Mouse (Mus musculus) embryonic facial prominence, embryonic 10.5 days (tissue): ENCODE measurements at regions not wholly inside any gene's neighbourhood (a gene's known extent, or its start where the extent isn't known, plus 50 kb on each side); places are given as distances from the start of the nearest gene placed in this dataset.

Experiments
- DNase-seq: peaks from one replicate; pipeline ENCODE4 v3.0.0-alpha.2; 2017; ENCODE audit warnings: low spot score
- H3K27ac ChIP-seq: fragments of 300-500 bp; sonication (generic); replicated peaks from 2 replicates; pipeline ENCODE4 v1.5.1; 2016; ENCODE audit warnings: mild to moderate bottlenecking
- H3K27me3 ChIP-seq: fragments of 300-500 bp; sonication (generic); replicated peaks from 2 replicates; pipeline ENCODE4 v1.6.1; 2016; ENCODE audit warnings: low read depth, mild to moderate bottlenecking; ENCODE audit not compliant: poor library complexity, severe bottlenecking
- H3K36me3 ChIP-seq: fragments of 300-500 bp; sonication (generic); replicated peaks from 2 replicates; pipeline ENCODE4 v1.6.1; 2016; ENCODE audit warnings: mild to moderate bottlenecking, moderate library complexity
- H3K4me1 ChIP-seq: fragments of 300-500 bp; sonication (generic); 2 replicates; pipeline ENCODE4 v1.6.1; 2016
- H3K4me3 ChIP-seq: fragments of 300-500 bp; sonication (generic); 2 replicates; pipeline ENCODE4 v1.5.1; 2016; ENCODE audit warnings: mild to moderate bottlenecking, moderate library complexity
- H3K9me3 ChIP-seq: fragments of 300-500 bp; sonication (generic); 2 replicates; pipeline ENCODE4 v1.6.1; 2016; ENCODE audit warnings: mild to moderate bottlenecking
- WGBS: fragments of 180-500 bp; shearing (Covaris S2); methylation state at CpG from one replicate; pipeline ENCODE4 v1.1.7; 2016; 5-methylcytosine and 5-hydroxymethylcytosine counted together

DNA sequence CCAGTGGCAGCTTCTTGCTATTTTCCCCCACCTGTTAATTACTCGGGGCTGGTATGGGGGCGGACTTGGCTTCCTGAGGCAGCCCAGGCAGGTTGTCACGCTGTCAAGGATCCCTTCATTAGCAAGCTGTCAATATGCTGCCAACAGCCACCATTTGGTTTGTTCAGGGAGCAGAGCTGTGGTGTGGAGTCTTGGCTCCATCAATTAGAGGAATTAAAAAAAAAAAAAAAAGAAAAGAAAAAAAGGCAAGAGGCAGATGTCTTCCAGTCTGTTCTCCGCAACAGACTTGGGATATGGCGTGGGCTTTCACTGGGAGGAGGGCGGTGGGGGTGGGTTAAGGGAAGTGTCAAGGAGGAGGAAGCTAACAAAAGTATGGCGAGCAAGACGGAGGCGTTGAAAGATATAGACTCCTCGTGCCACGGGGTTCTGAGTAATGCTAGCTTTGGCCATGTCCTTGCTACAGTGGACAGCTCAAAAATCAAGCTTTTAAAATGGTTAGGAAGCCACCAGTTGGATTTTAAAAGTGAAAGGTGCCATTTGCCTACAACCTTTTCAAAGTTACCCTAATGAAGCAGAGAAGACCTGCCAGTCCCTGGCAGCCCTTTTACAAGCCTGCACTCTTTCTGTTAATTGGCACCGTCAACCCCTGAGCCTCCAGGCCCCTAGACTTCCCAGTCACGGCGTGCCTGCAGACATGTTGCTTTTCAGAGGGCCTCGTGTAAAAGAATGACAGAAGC lies 530.7 kb downstream of the Pdcd6ip start:
- 78% methylated on average over 15 of the region's 15 CpGs for WGBS
- H3K36me3 ChIP-seq, result no peaks in the 10 kb centered on the region
- H3K9me3 ChIP-seq, result no peaks in the 10 kb centered on the region
- H3K27me3 ChIP-seq, result no peaks in the 10 kb centered on the region
- H3K27ac ChIP-seq, result no peak overlapping the region
- H3K4me3 ChIP-seq, result no peak overlapping the region
- no peak for DNase-seq
- no peaks in the 10 kb centered on the region for H3K4me1 ChIP-seq

DNA sequence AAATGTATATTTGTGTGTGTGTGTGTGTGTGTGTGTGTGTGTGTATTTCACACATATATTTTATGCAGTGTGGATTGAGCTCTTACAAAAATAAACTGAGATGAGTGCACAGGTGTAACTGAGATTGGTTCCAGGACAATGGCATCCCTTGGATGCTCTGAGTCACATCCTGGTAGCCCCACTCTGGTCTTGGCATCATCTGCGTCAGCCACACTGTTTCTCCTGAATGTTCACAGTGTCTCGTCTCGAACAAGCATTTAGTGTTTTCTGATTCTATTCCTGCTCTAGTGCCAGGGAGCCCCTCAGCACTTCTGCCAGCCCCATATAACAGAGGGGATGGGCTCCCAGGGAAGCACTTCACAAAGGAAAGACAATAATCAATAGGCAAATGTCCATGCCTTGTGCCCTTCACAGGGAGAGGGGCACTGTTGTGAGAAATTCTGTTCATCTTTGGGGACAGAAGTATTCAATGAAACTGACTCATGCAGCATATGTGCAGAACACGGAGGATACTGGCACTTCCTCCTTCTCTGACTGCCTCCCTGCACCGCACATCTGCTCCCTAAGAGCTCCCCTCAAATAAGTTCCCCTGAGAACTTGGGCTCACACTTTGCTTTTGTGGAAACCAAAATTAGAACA lies 536.2 kb downstream of the Pdcd6ip start:
- H3K27me3 ChIP-seq, result no peaks in the 10 kb centered on the region
- H3K9me3 ChIP-seq, result no peaks in the 10 kb centered on the region
- DNase-seq, result no peak
- H3K27ac ChIP-seq, result no peak overlapping the region
- no peak overlapping the region for H3K4me3 ChIP-seq
- no peaks in the 10 kb centered on the region for H3K4me1 ChIP-seq
- WGBS, result 85% methylated on average over 5 of the region's 5 CpGs
- H3K36me3 ChIP-seq, result no peaks in the 10 kb centered on the region

DNA sequence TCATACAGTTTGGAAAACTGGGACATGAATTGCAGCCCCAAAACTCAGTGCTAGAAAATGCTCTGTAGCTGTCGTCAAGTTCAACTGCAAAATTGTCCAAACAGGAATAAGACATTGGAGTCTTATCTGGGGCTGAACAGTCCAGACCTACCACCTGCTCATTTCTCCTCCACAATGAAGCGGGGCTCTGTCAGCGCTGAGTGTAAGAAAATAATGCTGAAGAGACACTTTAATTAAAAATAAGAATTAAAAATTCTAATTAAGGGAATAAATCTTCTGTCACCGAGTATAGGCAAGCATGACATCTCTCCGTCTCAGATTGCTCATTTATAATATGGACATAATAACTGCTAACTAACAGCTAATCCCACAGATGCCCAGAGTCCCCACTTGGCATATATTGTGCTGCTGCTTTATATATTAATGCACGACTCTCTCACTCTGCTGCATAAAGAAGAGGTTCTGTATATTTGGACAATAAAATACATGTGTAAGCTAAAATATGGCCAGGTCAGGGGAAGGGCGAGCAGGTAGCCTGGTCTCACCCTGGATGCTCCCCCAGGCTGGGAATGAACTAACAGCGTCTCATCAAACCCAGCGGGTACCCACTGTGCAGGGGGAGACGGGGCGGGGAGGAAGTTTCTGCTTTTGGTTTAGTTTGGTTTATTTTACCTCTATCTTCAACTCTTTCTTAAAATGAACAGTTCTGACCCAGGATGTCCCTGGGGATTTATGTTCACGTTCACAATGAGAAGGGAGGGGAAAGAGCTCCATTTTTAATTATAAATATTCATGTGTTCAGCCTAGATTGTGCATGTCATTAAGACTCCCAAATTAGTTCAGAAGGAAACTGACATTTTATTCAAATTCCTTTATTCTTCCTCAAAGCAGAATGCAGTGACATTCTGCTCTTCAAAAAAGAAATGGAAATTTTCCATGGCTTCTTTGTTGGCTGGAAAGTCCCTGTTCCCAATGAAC lies 544.9 kb downstream of the Pdcd6ip start:
- H3K4me3 ChIP-seq, result no peak overlapping the region
- H3K9me3 ChIP-seq, result no peaks in the 10 kb centered on the region
- H3K36me3 ChIP-seq, result no peaks in the 10 kb centered on the region
- H3K4me1 ChIP-seq, result 0 out of 2 replicates have a peak, but pooled peaks cover 1% of the 10 kb centered on the region
- H3K27ac ChIP-seq, result no peak overlapping the region
- DNase-seq, result no peak
- no peaks in the 10 kb centered on the region for H3K27me3 ChIP-seq
- 86% methylated on average over 12 of the region's 12 CpGs for WGBS

DNA sequence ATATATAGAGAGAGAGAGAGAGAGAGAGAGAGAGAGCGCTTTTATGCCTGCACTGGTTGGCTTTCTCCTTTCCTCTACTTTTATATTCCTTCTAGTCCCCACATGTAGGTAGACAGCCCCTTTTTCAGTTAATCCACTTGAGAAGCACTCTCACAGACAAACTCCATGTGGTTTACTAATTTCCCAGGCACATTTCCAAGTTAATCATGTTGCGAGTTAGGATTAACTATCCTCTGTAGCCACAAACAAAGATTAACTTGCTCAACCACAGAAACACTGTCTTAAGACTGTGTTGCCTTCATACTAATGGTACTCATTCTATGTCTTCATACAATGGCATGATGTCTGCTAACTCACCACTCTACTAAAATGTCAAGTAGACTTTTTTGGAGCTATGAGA lies 548.0 kb downstream of the Pdcd6ip start:
- Histone ChIP-seq H3K4me3 (no peak overlapping the region), H3K27ac (no peak overlapping the region), H3K4me1 (0 out of 2 replicates have a peak, but pooled peaks cover 8% of the 10 kb centered on the region), H3K36me3 (no peaks in the 10 kb centered on the region), H3K9me3 (no peaks in the 10 kb centered on the region), H3K27me3 (no peaks in the 10 kb centered on the region)
- no peak for DNase-seq
- 96% methylated on average over 2 of the region's 2 CpGs for WGBS

DNA sequence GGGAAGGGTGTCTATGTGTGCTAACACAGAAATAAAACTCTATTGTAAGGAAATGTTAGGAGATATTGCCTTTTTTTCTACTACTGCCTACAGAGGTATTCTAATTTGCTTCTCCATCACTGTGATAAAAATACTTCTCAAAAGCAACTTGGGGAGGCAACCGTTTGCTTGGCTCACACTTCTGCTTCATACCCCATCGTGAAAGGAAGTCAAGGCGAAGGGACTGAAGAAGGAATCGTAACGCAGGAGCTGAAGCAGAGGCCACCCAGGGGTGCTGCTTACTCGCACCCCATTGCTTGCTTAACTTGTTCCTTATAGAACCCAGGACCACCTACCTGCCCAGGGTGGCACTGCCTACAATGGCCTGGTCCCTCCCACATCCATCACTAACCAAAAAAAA lies 550.0 kb downstream of the Pdcd6ip start:
- H3K36me3 ChIP-seq, result no peaks in the 10 kb centered on the region
- 0 out of 2 replicates have a peak, but pooled peaks cover 8% of the 10 kb centered on the region for H3K4me1 ChIP-seq
- no peak overlapping the region for H3K4me3 ChIP-seq
- DNase-seq, result no peak
- no peak overlapping the region for H3K27ac ChIP-seq
- H3K9me3 ChIP-seq, result no peaks in the 10 kb centered on the region
- WGBS, result 81% methylated on average over 6 of the region's 6 CpGs
- H3K27me3 ChIP-seq, result no peaks in the 10 kb centered on the region

DNA sequence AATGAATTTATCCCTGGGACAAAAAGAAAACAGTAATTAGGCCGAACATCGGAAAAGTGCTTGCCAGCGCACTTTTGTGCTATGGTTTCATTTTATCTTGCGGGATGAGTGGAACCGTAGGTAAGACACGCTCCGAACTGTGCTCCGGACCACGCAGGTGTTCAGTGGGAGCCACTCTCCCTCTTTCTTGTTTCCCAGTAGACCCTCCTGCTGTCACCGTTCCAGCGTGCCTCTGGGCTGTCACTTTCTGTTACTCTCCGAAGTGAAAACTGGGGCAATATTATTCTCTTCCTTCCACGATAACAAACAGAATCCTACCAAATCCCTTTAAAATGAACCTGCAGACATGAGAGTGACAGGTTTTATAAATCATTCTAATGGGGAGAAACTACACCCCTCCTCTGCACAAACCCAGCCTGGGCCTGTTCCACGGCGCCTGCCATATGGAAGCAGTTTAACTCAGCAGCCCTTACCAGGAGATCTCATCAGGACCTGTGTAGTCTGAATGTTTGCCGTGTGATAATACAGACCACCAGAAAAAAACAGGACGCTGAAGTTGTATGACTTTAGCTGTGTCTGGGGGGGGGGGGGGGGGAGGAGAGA lies 550.5 kb downstream of the Pdcd6ip start:
- peak; percentile 46 for DNase-seq
- Histone ChIP-seq H3K9me3 (no peaks in the 10 kb centered on the region), H3K27me3 (no peaks in the 10 kb centered on the region), H3K27ac (no peak overlapping the region), H3K36me3 (no peaks in the 10 kb centered on the region), H3K4me3 (no peak overlapping the region), H3K4me1 (0 out of 2 replicates have a peak, but pooled peaks cover 8% of the 10 kb centered on the region)
- WGBS, result 75% methylated on average over 17 of the region's 17 CpGs

DNA sequence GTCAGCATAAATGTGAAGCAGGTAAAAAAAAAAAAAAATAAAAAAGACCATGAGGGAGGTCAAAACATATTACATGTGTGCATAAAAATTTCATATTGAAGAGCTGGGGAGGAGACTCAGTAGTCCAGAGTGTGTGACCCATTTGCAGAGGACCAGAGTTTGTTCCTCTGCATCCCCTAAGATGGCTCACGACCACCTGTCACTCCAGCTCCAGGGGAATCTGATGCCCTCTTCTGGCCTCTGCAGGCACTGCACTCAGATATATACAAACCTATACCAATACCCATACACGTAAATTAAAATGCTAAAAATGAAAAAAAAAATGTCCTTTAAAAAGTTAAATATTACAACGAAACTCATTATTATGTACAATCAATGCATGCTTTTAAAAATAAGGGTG lies 551.4 kb downstream of the Pdcd6ip start:
- 0 out of 2 replicates have a peak, but pooled peaks cover 8% of the 10 kb centered on the region for H3K4me1 ChIP-seq
- H3K9me3 ChIP-seq, result no peaks in the 10 kb centered on the region
- no peak overlapping the region for H3K27ac ChIP-seq
- H3K27me3 ChIP-seq, result no peaks in the 10 kb centered on the region
- H3K36me3 ChIP-seq, result no peaks in the 10 kb centered on the region
- 67% methylated on average over 3 of the region's 3 CpGs for WGBS
- H3K4me3 ChIP-seq, result no peak overlapping the region
- no peak for DNase-seq

DNA sequence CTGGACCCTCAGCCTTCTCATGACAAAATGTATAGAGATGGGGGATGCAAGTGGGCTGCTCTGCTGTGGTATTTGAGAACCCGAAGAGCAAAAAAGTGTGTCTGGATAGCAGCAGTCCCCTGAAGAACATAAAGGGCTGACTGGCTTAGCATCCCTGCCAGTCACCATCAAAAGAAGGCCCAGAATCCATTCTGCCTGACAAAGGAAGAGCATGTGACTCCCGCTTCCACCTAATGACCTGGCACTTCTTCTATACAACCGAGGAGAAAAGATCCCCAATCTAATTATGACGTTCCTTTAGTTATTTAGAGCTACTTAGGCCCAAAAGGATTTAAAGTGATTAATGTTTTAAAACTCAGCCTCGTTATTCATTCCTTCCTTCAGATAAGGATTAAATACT lies 559.0 kb downstream of the Pdcd6ip start:
- Histone ChIP-seq H3K9me3 (no peaks in the 10 kb centered on the region), H3K27me3 (no peaks in the 10 kb centered on the region), H3K4me3 (no peak overlapping the region), H3K27ac (no peak overlapping the region), H3K36me3 (no peaks in the 10 kb centered on the region), H3K4me1 (no peaks in the 10 kb centered on the region)
- no peak for DNase-seq
- WGBS, result 55% methylated on average over 5 of the region's 5 CpGs

DNA sequence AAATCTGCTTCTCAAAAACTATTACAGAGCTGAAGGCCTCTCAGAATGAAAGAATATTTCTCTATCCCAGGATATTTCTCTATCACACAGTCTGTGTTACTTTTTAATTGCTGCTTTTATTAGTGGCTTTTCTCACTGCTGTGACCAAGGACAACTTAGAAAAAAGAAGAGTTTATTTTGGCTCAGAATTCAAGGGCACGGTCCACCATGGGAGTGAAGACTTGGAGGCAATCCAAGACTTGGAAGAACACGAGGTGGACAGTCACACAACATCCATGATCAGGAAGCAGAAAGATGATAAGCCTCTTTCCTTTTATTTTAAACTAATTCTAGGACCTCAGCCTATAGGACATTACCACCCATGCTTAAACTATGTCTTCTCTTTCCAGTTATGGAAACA lies 561.5 kb downstream of the Pdcd6ip start:
- H3K9me3 ChIP-seq, result no peaks in the 10 kb centered on the region
- H3K36me3 ChIP-seq, result no peaks in the 10 kb centered on the region
- 86% methylated on average over 2 of the region's 2 CpGs for WGBS
- no peaks in the 10 kb centered on the region for H3K4me1 ChIP-seq
- no peak overlapping the region for H3K4me3 ChIP-seq
- H3K27me3 ChIP-seq, result no peaks in the 10 kb centered on the region
- DNase-seq, result no peak
- no peak overlapping the region for H3K27ac ChIP-seq

DNA sequence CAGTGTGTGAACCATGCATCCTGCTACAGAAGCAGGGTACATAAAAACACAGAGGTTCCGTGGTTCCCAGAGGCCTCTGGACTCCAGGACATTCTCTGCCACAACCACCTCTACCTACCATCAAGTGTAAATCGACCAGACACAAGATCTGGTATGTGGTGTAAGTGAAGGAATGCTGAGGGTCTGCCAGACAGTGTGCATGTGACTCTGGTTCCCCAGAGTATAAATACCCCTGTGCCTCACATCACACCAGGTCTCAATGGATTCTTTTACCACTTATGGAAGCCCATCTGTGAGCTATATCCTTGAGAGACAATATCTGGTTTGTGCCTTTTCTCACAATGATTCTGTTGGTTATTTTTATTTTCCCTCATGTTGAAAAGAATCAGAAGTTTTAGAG lies 563.0 kb downstream of the Pdcd6ip start:
- Histone ChIP-seq H3K4me1 (no peaks in the 10 kb centered on the region), H3K36me3 (no peaks in the 10 kb centered on the region), H3K27ac (no peak overlapping the region), H3K9me3 (no peaks in the 10 kb centered on the region), H3K27me3 (no peaks in the 10 kb centered on the region), H3K4me3 (no peak overlapping the region)
- WGBS, result 80% methylated on average over 2 of the region's 2 CpGs
- DNase-seq, result no peak

DNA sequence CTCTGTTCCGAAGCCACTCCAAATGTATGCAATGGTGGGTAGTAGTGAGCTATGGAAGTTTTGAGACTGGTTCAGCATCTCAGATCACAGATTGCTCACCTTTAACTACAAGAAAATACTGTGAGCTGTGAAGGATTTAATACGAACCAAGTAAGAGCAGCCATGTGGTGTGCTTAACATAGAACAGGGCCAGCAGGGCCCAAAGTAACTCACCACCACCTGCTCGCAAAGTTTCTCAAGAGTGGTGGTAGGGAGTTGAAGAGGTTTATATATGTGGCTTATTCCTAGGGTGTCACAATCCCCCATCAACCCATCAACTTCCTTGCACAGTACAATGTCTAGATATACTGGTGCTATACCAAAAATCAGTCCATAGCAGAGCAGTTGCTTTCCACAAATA lies 573.4 kb downstream of the Pdcd6ip start:
- WGBS, result 94% methylated on average over 3 of the region's 3 CpGs

DNA sequence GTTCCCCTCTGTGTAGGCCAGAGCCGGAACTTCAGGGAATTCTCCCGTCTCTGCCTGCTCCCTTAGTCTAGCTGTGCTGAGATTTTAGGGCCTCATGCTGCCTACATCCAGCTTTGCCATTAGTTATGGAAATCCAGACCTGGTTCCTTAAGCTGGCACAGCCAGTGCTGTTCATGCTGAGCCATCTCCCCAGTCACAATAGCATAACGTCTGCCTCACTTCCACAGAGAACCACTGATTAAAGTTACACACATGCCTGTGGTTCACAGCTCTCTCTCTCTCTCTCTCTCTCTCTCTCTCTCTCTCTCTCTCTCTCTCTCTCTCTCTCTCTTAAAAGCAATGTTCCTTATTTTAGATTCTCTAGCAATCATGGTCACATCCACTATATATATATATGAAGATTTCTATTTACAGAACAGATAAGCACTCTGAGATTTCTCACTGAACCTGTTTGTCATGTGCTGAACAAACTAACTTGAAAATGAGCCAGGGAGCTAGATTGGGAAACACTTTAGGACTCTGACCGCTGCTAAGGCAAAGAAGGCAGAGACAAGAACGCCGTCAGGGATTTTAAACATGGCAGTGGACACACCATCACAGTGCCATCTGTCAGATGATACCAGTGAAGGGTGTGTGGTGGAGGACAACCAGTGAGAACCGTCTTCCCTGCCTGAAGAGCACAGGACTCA lies 584.9 kb downstream of the Pdcd6ip start:
- WGBS, result 87% methylated on average over 7 of the region's 7 CpGs
- DNase-seq, result no peak
- no peak overlapping the region for H3K27ac ChIP-seq

More for the DNA sequence above, 573.4 kb downstream of the Pdcd6ip start:
- H3K4me1 ChIP-seq, result no peaks in the 10 kb centered on the region
- H3K36me3 ChIP-seq, result no peaks in the 10 kb centered on the region
- no peaks in the 10 kb centered on the region for H3K27me3 ChIP-seq
- H3K4me3 ChIP-seq, result no peak overlapping the region
- no peak overlapping the region for H3K27ac ChIP-seq
- no peak for DNase-seq
- no peaks in the 10 kb centered on the region for H3K9me3 ChIP-seq

More for the DNA sequence above, 584.9 kb downstream of the Pdcd6ip start:
- Histone ChIP-seq H3K27me3 (no peaks in the 10 kb centered on the region), H3K9me3 (no peaks in the 10 kb centered on the region), H3K4me3 (no peak overlapping the region), H3K36me3 (no peaks in the 10 kb centered on the region), H3K4me1 (no peaks in the 10 kb centered on the region)
